Mouse (Mus musculus) intestine, embryonic 16.5 days (tissue): Measurements from ENCODE around the gene Cd302. TPM values are rescaled to one million over a fixed set of nuclear protein-coding genes. Genes with fewer than 3 reads are reported as not detected.

Experiments
- ATAC-seq: fragments of 200-750 bp; cut with Nextera tagmentation; 2 replicates; pipeline ENCODE4 v1.8.0; 2017; ENCODE audit warnings: moderate TSS enrichment, moderate library complexity
- H3K27ac ChIP-seq: fragments of 300-500 bp; sonication (generic); 2 replicates; pipeline ENCODE4 v1.5.1; 2014; ENCODE audit warnings: mild to moderate bottlenecking, low read length
- H3K27me3 ChIP-seq: fragments of 300-500 bp; sonication (generic); replicated peaks from 2 replicates; pipeline ENCODE4 v1.6.1; 2014; ENCODE audit warnings: low read length, control low read depth, mixed read lengths; ENCODE audit not compliant: control insufficient read depth, insufficient read depth
- H3K36me3 ChIP-seq: fragments of 300-500 bp; sonication (generic); 2 replicates; pipeline ENCODE4 v1.6.1; 2014; ENCODE audit warnings: low read length, control low read depth; ENCODE audit not compliant: control insufficient read depth, insufficient read depth
- H3K4me1 ChIP-seq: fragments of 300-500 bp; sonication (generic); 2 replicates; pipeline ENCODE4 v1.6.1; 2014; ENCODE audit warnings: low read length, control low read depth, mixed read lengths; ENCODE audit not compliant: control insufficient read depth, insufficient read depth
- H3K4me2 ChIP-seq: fragments of 300-500 bp; sonication (generic); 2 replicates; pipeline ENCODE4 v1.6.1; 2014; ENCODE audit warnings: low read depth, low read length, control low read depth
- H3K4me3 ChIP-seq: fragments of 300-500 bp; sonication (generic); 2 replicates; pipeline ENCODE4 v1.5.1; 2014; ENCODE audit warnings: mild to moderate bottlenecking, low read length
- H3K9ac ChIP-seq: fragments of 300-500 bp; sonication (generic); 2 replicates; pipeline ENCODE4 v1.6.1; 2014; ENCODE audit warnings: low read depth, low read length
- H3K9me3 ChIP-seq: fragments of 300-500 bp; sonication (generic); 2 replicates; pipeline ENCODE4 v1.6.1; 2016; ENCODE audit warnings: low read length, control low read depth; ENCODE audit not compliant: control insufficient read depth
- WGBS: fragments of 180-500 bp; shearing (Covaris S2); extraction: QIAGEN DNeasy Blood & Tissue Kit; methylation state at CpG from one replicate; pipeline ENCODE4 v1.1.7; 2014; 5-methylcytosine and 5-hydroxymethylcytosine counted together
- polyA plus RNA-seq: library from polyadenylated mRNA; unstranded; fragments of >200 nt; fragmentation: Nextera tagmentation; extraction: Ambion mirVana; gene quantifications from 2 replicates; pipeline ENCODE4 v1.2.1, GENCODE M21; 2015

The Cd302 gene
- 39.5 and 41.2 TPM in 2 replicates for polyA plus RNA-seq

- Histone ChIP-seq H3K4me1 (0 out of 2 replicates have a peak, but pooled peaks cover 2% of the 10 kb centered on the region), H3K27ac (peak within 1 kb of the TSS; percentile 70), H3K9ac (peak within 1 kb of the TSS; percentile 71), H3K27me3 (no peaks in the 10 kb centered on the region), H3K4me2 (peak within 1 kb of the TSS; percentile 95), H3K36me3 (no peaks in the 10 kb centered on the region), H3K4me3 (peak within 1 kb of the TSS; percentile 57), H3K9me3 (0 out of 2 replicates have a peak, but pooled peaks cover 3% of the 10 kb centered on the region)
- WGBS: 41% methylated on average over 4 of the region's 4 CpGs
- ATAC-seq: peak; percentile 49
Observed at GRCm38 (mm10) chr2:60284467-60284821, at the start of gene Cd302. Cd302 (minus strand) TSS chr2:60284488.

DNA sequence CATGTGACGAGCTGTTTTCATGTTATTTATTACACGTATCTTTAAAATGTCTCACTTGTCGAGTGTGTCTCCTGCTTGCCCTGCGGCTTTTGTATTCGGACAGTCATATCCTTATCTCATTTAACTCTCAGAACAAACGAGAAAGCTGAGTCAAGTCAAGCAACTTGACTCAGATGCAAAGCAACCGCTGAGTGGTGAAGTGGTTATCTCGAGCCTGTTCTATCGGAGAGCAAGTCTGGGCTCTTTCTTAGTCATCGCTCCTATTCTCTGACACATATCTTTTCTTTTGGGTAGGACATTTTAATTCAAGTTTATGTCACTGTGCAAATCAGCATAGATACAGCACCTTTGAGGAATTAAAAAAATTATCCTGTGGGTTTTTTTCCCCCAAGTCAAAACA, 44.4 kb upstream of the Cd302 start:
- Histone ChIP-seq H3K9ac (no peak overlapping the region), H3K4me2 (no peak overlapping the region), H3K36me3 (no peaks in the 10 kb centered on the region), H3K27ac (no peak overlapping the region), H3K4me3 (no peak overlapping the region), H3K4me1 (no peaks in the 10 kb centered on the region), H3K27me3 (no peaks in the 10 kb centered on the region), H3K9me3 (no peaks in the 10 kb centered on the region)
- ATAC-seq: no peak
- WGBS: 83% methylated on average over 10 of the region's 10 CpGs

DNA sequence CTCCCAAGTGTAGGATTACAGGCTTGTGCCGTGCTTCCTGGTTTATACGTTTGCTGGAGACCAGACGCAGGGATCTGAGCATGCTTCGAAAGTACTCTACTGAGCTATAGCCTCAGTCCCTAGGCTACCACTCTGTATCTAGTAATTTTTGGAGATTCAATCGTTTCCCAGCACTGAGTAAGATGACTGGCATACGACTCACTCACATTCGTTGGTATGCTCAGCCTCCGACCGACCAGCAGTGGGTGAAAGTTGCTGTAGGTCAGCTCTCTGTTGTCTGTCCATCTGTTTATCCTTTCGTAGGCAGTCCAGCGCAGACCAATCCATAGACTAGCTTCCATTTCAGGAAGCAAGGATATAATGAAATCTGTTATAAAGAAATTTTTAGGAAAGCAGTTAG, 43.3 kb upstream of the Cd302 start:
- Histone ChIP-seq H3K4me3 (no peak overlapping the region), H3K27me3 (no peaks in the 10 kb centered on the region), H3K4me1 (no peaks in the 10 kb centered on the region), H3K36me3 (no peaks in the 10 kb centered on the region), H3K4me2 (no peak overlapping the region), H3K9ac (no peak overlapping the region), H3K9me3 (no peaks in the 10 kb centered on the region), H3K27ac (no peak overlapping the region)
- WGBS: 84% methylated on average over 11 of the region's 11 CpGs
- ATAC-seq: no peak

DNA sequence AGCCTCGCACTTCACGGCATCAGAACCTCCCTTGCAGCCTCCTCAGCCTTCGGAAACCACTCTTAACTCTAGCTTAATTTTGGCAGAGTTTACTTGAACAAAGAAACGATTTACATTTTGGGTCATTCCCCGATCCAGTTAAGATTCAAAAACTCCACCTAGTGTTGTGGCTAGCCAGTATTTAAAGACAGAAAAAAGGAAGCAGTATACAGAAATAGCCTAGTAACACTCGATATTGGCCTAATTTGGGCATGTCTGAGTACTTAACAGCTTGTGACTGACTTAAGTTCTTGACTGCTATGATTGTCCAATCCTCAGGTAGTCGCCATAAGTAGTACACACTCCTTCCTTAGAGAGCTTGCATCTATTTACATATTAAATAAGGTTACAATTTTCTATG, 42.7 kb upstream of the Cd302 start:
- H3K36me3 ChIP-seq: no peaks in the 10 kb centered on the region
- no peaks in the 10 kb centered on the region for H3K9me3 ChIP-seq
- H3K27me3 ChIP-seq: no peaks in the 10 kb centered on the region
- no peak overlapping the region for H3K4me2 ChIP-seq
- ATAC-seq: no peak
- no peak overlapping the region for H3K9ac ChIP-seq
- H3K4me1 ChIP-seq: no peaks in the 10 kb centered on the region
- WGBS: 81% methylated on average over 7 of the region's 7 CpGs
- H3K27ac ChIP-seq: no peak overlapping the region
- no peak overlapping the region for H3K4me3 ChIP-seq

DNA sequence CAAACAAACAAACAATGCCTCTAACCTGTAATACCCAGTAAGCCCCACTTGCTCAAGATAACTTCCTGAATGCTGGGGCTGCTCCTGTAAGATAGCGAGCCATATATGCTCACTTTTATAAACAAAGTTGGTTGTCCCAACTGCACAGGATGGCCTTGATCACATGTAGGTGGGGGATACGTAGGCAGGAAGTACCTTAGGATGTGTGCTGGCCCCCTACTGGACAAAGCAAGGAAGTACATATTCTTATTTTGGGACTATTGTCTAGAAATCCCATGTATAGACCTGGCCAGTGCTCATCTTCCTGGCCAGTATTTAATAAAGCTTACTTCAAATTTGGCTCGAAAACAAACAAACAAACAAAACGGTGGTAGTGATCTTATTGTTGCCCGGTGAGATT, 39.1 kb upstream of the Cd302 start:
- H3K4me2 ChIP-seq: no peak overlapping the region
- no peak for ATAC-seq

DNA sequence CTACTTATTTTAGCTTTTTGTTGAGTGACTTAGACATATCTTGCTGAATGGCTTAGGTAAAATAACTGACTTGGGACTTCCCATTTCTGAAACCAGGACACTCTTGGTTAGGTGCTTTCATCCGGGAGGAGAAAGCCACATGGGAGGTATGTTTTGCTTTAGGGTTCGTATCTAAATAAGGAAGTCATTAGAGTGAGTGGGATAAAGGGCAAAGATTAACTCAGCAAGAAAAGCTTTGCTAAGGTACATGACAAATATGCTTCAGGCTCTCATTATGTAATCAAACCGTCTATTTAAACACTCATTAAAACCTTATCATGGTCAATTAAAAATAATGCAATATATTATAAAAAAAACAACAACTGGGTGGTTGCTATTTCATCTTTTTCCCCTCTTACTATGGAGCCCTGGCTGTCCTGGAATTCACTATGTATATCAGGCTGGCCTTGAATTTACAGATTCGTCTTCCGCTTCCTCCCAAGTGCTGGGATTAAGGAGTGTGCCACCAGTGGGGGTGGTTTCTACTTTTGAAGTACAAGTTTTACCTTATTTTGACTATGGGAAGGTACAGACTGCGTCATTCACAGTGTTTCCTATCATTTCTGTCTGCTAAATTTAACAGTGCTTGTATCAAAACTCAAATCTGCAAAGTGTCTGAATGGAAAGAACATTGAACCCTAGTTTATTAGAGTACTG, 37.9 kb upstream of the Cd302 start:
- no peak overlapping the region for H3K27ac ChIP-seq
- ATAC-seq: peak; percentile 76
- no peak overlapping the region for H3K4me3 ChIP-seq
- no peak overlapping the region for H3K4me2 ChIP-seq
- WGBS: 52% methylated on average over 6 of the region's 6 CpGs
- H3K36me3 ChIP-seq: no peaks in the 10 kb centered on the region
- no peaks in the 10 kb centered on the region for H3K9me3 ChIP-seq
- no peak overlapping the region for H3K9ac ChIP-seq
- H3K4me1 ChIP-seq: no peaks in the 10 kb centered on the region
- no peaks in the 10 kb centered on the region for H3K27me3 ChIP-seq

More for the DNA sequence above, 39.1 kb upstream of the Cd302 start:
- WGBS: 82% methylated on average over 5 of the region's 5 CpGs
- no peak overlapping the region for H3K4me3 ChIP-seq
- H3K36me3 ChIP-seq: no peaks in the 10 kb centered on the region
- no peak overlapping the region for H3K9ac ChIP-seq
- H3K9me3 ChIP-seq: no peaks in the 10 kb centered on the region
- no peaks in the 10 kb centered on the region for H3K27me3 ChIP-seq
- H3K27ac ChIP-seq: no peak overlapping the region
- H3K4me1 ChIP-seq: no peaks in the 10 kb centered on the region

GRCm38 (mm10) chr2:60303796-60304195, 19.5 kb upstream of the Cd302 start:
- Histone ChIP-seq H3K4me2 (no peak overlapping the region), H3K27ac (no peak overlapping the region), H3K36me3 (no peaks in the 10 kb centered on the region), H3K4me3 (no peak overlapping the region), H3K27me3 (no peaks in the 10 kb centered on the region), H3K9ac (no peak overlapping the region), H3K9me3 (no peaks in the 10 kb centered on the region), H3K4me1 (no peaks in the 10 kb centered on the region)
- ATAC-seq: no peak
- 82% methylated on average over 4 of the region's 4 CpGs for WGBS

DNA sequence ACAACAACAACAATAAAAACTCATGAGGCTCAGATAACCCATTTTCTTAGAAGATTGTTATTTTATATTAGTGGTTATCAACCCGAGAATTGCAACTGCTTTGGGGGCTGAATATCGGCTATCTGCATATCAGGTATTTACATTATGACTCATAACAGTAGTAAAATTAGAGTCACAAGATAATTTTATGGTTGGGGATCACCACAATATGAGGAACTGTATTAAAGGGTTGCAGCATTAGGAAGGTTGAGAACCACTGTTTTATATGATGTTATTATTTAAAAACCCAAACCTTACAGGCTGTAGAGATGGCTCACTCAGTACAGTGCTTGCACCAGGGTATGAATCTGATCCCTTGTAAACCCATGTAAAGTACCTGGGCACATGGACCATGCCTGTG, 15.0 kb upstream of the Cd302 start:
- H3K4me1 ChIP-seq: no peaks in the 10 kb centered on the region
- H3K27ac ChIP-seq: no peak overlapping the region
- no peaks in the 10 kb centered on the region for H3K9me3 ChIP-seq
- H3K4me2 ChIP-seq: no peak overlapping the region
- ATAC-seq: peak; percentile 52; the same call in 1 of the 2 replicates
- H3K4me3 ChIP-seq: no peak overlapping the region
- 75% methylated on average over 2 of the region's 2 CpGs for WGBS
- H3K27me3 ChIP-seq: no peaks in the 10 kb centered on the region
- H3K9ac ChIP-seq: no peak overlapping the region
- no peaks in the 10 kb centered on the region for H3K36me3 ChIP-seq

DNA sequence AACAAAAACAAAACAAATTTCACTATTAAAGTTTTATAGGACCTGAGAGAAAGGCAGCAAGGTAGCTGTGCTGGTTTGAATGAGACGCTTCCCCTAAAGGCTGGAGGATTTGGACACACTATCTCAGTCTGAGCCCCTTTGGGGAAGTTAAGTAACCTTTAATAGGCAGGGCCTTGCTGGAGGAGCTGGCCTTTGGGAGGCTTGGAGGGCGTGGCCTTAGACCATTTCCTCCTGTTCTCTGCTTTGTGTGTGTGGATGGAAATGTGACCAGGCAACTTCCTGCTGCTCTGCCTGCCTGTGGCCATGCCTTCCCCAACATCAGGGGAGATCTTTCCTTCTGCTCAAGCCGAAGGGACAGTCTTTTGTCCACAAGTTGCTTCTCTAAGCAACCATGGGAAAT, 14.0 kb upstream of the Cd302 start:
- no peak for ATAC-seq
- Histone ChIP-seq H3K4me2 (no peak overlapping the region), H3K27me3 (no peaks in the 10 kb centered on the region), H3K4me1 (no peaks in the 10 kb centered on the region), H3K27ac (no peak overlapping the region), H3K9me3 (no peaks in the 10 kb centered on the region), H3K4me3 (no peak overlapping the region), H3K36me3 (no peaks in the 10 kb centered on the region), H3K9ac (no peak overlapping the region)
- 87% methylated on average over 3 of the region's 3 CpGs for WGBS

DNA sequence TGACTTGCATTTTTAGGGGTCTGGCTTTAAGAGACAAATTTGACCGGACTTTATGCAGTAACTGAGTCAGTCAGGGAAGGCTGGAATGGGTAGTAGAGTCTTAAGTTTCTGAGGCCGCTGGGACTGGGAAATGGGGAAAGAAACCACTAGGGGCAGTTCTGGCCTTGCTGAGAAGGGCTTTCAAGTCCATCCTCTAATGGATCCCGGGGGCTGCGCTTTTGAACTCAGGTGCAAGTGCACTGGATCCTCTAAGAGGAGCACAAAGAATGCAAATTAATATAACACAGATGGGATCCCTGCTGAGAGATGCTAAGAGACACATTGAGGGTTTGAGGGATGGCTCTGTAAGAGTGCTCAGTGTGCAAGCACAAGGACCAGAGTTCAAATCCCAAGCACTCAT, 7.1 kb upstream of the Cd302 start:
- no peak overlapping the region for H3K4me3 ChIP-seq
- H3K9ac ChIP-seq: no peak overlapping the region
- H3K4me1 ChIP-seq: no peaks in the 10 kb centered on the region
- no peak overlapping the region for H3K27ac ChIP-seq
- H3K9me3 ChIP-seq: no peaks in the 10 kb centered on the region
- ATAC-seq: no peak
- no peaks in the 10 kb centered on the region for H3K36me3 ChIP-seq
- WGBS: 79% methylated on average over 4 of the region's 4 CpGs
- H3K27me3 ChIP-seq: no peaks in the 10 kb centered on the region
- H3K4me2 ChIP-seq: no peak overlapping the region
